Mouse (Mus musculus): ENCODE data around the gene Dtx3l.
"Not testable (repeated sequence)": the region's sequence is repeated elsewhere in the genome, so short reads cannot be mapped to it uniquely, and the experiment has no call there.

Dtx3l gene

DNA sequence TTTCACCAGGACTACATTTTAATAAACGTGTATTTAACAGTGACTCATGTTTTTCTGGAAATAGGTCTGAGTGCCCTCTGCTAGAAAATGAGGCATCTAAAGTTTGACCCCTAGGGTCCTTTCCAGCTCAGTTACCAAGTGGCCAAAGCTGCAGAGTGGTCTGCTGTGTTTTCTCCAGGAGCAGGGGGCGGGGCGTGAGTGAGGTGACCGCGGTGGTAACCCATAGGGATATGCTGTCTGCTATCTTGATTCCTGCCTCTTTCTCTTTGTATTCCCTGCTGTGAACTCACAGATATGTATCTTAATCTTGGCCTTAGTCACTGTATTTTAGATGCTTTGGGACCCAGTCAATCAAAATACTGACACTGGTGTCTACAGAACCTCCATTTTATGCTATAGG, 14.6 kb downstream of the Dtx3l start:
- no peak for DNase-seq

GRCm38 (mm10) chr16:35923546-35924198, 15.3 kb downstream of the Dtx3l start:
- no peak for DNase-seq

DNA sequence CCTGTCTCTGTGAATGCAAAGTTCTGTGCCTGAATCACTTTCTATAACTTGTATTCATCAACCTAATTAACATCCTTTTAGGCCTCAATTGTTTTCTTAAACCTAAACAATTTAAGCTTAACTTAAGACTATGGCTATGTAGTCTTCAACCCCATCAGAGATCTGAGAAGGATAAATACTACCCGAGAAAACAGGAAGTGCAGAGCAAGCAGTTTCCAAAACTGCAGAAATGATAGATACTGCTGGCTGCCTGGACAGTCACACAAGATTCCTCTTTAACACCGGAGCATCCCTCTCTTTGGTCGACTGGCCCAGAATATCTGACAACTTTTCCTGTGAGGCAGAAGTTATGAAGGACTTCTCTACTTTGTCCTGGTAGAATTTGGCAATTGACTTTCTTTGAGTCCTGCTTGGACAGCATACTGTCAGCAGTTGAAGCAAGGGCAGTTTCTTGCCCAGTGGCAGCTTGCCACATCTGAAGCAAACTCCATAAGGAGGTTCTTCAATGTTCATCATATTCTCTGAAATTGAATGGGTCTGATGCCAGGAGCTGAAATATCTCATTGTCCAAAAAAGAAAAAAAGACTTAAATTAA, 16.6 kb downstream of the Dtx3l start:
- DNase-seq = no peak

DNA sequence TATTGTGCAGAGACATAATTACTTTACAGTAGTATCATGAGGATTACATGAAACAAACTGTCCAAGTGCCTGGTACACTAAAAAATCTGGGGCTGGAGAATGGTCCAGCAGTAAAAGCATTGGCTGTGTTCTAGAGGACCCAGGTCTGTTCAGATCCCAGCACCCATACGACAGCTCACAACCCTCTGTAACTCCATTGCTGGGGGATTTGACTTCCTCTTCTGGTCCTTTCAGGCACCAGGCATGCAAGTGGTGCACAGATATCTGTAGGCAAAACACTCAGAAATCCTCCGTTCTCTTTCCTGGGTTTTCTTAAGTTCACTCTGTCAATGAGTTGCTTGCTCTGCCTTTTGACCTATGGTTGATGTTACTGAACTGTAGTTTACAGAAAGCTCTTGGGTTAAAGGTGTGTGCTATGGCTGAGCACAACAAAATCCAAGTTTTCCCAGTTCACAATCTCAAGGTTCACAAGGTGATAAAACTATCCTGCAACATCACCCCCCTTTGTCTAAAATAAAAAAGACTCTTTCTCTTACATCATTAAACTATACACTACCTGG, 17.2 kb downstream of the Dtx3l start:
- no peak for DNase-seq

DNA sequence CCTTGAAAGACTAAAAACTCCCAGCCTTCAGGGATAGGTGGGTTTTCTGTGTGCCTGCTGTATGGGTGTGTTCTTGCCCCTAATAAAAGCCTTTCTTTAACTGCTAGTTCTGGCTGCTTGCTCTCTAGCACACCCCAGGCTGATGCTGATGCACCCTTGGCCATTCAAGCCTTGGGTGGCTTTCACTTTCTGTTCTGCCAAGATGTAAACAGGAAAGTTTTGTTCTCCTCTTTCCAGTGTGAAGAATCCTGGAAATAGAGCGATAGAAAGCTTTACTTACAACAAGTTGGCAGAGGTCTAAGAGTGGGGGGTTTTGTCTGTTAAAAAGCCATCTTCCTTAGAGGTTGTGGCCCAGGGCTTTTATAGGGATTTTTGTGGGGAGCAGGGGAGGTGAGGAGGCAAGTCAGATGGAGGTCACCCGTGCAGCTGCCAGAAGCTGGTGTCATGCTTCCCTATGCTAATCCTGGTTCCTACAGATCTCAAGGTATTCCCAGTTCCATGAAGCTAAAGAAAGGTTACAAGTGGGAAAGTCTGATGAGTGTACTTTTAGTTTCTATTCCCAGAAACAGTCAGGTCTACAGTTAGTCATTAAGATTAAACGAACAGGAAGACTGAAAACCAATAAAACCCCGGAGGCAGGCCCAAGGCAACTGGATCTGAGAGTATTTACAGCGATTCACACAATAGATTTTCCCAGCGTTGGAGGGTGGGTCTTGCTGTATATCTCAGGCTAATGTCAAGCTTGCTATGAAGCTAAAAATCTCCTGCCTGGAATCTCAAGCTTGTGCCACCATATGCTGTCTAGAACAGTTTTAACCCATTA, 20.0 kb downstream of the Dtx3l start:
- DNase-seq = no peak

DNA sequence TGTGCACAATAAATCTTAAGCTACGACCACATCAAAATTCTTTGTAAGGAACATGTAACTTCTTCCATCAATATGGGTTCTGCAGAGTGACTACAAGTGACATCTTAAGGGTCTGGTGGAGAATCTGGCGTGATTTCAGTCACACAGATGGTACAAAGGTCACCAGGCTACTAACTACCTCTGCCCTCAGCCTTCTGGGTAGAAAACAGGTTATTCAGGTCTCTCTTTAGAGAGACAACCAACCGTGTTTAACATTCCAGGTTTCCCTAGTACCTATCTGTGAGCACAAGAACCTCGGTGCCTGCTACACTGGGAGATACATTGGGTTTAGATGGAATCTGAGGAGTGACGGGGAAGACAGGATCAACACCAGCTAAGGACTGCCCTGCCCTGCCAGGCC, 24.6 kb downstream of the Dtx3l start:
- no peak for DNase-seq

GRCm38 (mm10) chr16:35913526-35913925, 25.4 kb downstream of the Dtx3l start:
- no peak for DNase-seq

DNA sequence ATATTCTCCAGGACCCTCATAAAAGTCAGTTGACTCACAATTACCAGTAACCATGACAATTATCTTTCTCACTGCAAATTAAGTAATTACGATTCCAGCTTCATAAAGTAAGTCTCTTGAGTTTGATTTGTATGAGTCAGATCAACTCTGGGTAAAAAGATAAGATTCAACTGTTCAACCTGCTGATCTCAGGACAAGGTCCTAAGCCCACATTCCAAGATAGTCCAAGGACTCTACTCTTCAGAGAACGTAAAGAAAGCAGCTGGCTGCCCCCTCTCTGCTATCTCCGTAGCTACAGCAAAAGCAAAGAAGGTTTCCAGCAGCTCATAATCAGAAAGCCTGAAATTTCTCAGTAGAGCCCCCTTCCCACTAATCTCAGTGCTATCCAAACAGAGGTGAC, 27.5 kb downstream of the Dtx3l start:
- DNase-seq = no peak

- peak; percentile 6 for DNase-seq
These were observed 31.3 kb downstream of the Dtx3l start for GRCm38 (mm10) chr16:35907432-35908201.

- DNase-seq = peak; percentile 62
These were observed 32.1 kb downstream of the Dtx3l start for GRCm38 (mm10) chr16:35906887-35907286.

DNA sequence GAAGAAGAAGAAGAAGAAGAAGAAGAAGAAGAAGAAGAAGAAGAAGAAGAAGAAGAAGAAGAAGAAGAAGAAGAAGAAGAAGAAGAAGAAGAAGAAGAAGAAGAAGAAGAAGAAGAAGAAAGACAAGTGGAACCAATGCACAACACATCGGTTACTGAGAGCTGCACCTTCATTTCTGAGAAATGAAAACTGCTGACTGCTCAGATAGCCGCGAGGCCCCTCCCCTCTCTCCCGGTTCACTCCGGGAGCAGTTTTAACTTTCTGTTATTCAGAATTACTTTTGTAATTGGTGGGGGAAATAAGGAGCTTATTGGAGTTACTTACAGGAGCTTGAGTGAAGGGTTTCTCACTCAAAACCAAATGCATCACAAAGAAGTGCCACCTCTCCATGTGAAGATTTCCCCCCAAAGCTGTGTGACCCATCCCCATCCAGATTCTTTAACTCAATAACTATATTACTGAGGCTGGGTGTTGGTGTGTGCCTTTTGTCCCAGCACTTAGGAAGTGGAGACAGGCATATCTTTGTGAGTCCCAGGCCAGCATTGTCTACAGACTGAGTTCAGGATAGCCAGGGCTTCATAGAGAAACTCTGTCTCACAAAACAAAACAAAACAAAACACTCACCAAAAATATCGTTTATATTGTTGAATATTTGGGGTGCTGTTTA, 33.0 kb downstream of the Dtx3l start:
- no peak for DNase-seq

- DNase-seq = no peak
These were observed 33.6 kb downstream of the Dtx3l start for GRCm38 (mm10) chr16:35905355-35905754.

- no peak for DNase-seq
These were observed 34.7 kb downstream of the Dtx3l start for GRCm38 (mm10) chr16:35904121-35904736.

DNA sequence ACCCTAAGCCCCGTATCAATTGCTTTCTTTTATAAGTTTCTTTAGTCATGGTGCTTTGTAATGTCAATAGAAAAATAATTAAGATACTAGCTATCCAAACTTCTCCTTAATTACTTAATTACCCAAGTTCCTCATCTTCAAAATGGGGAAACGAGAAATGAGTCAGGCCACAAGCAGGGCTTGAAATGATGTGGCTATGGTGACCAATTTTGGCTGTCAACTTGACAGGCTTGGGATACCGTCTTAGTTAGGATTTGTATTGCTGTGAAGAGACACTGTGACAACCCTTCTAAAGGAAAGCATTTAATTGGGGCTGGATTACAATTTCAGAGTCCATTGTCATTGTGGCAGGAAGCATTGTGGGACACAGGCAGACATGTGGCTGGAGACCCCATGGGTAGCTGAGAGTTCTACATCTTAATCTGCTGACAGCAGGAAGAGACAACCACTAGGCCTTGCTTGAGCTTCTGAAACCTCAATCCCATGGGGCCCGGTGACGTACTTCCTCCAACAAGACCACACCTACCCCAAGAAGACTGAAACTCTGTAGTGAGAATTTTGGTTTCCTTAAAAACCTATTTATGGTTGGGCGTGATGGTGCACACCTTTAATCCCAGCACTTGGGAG, 35.8 kb downstream of the Dtx3l start:
- DNase-seq = no peak

DNA sequence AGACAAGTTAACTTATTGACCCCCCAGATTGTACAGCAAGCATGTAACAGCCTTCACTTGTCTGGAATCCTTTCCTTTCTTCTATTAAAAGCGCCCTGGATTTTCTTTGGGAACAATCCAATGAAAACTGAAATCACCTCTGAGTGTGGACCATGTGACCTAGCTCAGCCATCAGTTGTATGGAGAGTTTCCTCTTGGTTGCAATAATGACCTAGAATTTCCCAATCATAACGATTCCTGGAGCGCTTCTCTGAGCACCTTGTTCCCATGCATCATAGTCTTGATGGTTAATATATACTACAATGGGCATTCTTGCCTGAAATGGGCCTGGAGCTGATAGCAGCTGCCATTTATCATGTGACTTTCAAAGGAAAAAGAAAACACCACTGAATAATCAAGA, 38.4 kb downstream of the Dtx3l start:
- no peak for DNase-seq

DNA sequence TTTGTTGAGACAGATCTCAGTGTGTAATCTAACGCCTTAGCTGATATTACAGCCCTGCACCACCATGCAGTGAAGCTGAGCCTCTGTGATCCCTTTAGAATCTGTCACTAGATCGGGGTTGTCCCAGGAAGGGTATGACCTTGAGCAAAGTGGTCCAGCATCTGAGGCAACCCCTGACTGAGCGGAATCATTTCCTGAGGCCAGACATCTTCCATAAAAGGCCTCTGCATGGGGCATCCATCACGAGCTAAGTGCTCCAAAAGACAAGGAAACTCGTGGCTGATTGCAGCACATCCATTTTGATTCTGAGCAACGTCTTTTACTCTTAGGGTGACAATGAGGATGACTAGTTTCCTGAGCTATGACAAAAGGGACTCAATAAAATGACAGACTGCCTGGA, 44.0 kb downstream of the Dtx3l start:
- no peak for DNase-seq

DNA sequence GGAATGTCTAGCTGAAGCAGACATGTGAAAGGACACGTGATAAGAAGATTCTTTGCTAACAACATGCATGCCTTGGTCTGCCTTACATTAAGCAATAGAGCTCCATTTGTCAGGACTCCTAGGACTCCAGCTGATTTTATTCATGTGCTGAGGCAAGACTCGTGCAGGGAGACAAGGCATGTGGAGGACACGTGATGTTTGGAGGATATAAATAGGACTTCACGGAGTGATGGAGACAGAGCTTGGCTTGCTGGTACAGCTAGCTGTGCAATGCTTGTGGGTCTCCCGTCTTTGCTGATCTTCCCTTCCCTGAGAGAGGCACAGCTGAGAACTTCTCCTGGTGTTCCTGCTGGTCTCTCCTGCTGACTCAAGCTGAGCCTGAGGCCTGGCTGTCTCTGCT, 47.3 kb downstream of the Dtx3l start:
- not testable (repeated sequence) for DNase-seq

- DNase-seq = no peak
These were observed 48.3 kb downstream of the Dtx3l start for GRCm38 (mm10) chr16:35890645-35891044.

GRCm38 (mm10) chr16:35888910-35889309, 50.0 kb downstream of the Dtx3l start:
- DNase-seq = no peak

- DNase-seq = no peak
These were observed 50.8 kb downstream of the Dtx3l start for GRCm38 (mm10) chr16:35888174-35888573.
